Mouse (Mus musculus) liver, adult (tissue): ENCODE data around the gene Smim8.

ENCODE experiments used
- GATA4 ChIP-seq: IDR thresholded peaks from 2 replicates; pipeline ENCODE4 v1.6.1; 2014; ENCODE audit warnings: mild to moderate bottlenecking, low read length; ENCODE audit not compliant: insufficient replicate concordance

The Smim8 gene

DNA sequence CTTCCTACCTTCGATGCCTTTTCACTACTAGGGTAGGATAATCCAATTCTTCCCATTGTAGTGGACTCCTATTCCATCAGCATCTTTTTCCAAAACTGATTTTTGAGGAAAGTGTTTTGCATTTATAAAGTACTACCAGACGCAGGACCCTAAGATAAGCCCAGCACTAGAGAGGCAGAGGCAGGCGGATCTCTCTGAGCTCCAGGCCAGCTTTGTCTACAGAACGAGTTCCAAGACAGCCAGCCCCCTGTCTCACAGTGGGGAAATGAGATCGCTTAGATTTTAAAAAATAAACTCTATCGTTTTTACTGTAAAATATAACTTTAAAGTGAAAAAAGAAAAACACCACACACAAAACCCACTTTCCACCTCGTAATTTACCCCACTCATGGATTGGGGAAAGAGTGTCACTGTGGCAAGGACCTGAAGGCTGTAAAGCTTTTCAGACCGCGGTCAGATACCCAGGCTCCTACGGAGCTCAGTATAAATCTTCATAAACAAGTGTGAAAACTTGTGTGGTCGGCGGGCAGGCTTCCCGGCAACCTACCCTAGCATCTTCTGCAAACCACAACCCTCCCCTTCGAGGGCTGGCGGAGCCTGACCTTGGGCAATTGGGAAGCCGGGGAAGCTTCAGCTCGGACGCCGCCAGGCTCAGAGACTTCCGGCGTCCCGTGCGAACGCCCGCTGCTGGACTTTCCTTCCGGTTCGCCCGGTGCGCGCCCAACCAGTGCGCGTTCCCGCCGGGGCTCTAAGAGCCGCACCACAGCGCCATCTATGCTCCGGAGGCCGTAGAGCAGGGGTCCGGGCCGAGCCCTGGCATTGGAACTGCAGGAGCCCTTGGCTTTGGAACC is at the start of gene Smim8:
Gene Smim8 (minus strand): TSS at position 747 of the 851 bp plus-strand sequence.
- peak; percentile 45; the same call in 1 of the 2 replicates for TF ChIP-seq GATA4

- no peak for TF ChIP-seq GATA4
Observed at GRCm38 (mm10) chr4:34823901-34824300, 45.7 kb upstream of the Smim8 start.

- no peak for TF ChIP-seq GATA4
Observed at GRCm38 (mm10) chr4:34819904-34820303, 41.7 kb upstream of the Smim8 start.

- no peak for TF ChIP-seq GATA4
Observed at GRCm38 (mm10) chr4:34801166-34802034, 23.2 kb upstream of the Smim8 start.

DNA sequence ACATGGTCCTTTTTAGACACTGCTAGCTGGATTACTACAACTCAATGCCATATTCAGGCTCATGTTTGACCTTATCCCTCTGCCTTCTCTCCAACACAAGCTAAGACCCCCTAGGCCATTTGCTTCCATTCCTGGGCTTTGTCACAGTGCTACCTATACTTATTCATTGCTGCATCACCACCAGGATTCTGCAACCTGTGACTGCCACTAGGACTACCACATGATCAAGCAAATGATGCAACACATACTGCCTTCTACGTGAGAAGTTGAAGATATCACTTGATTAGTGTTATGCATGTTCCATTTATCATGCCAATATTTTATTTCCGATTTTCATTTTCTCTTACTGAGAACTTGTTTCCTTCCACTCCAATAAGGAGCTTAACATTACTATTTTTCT is 19.8 kb upstream of the Smim8 start:
- TF ChIP-seq GATA4 = no peak

DNA sequence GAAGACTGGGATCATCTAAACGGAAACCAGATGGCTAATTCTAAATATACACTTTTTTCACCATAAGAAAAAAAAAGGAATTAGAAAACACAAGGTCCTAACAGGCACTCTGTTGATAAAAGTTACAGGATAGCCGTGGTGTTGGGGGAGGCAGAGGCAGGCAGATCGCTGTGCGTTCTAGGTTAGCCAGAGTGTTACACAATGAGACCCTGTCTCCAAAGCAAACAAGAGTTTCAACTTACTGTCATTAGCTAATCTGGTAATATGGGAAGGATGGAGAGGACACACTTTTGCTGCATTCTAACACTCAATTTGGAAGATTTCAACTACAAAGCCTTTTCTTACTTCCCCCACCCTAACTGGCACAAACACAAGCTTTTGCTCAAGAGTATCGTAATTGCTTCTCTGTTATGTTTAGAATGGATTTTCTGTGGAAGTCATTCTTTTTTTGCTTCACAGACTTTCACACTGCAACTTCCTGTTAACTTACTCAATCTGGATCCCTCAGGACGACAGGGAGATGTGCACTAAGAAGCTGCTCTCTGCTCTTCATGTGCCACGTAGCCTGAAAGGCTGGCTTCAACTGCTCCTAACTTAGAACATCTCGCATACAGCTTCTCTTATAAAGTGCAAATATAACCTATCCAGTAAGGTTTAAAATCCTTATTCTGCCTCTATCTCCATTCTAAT is 19.2 kb upstream of the Smim8 start:
- no peak for TF ChIP-seq GATA4

GRCm38 (mm10) chr4:34796294-34796693 is 18.1 kb upstream of the Smim8 start:
- no peak for TF ChIP-seq GATA4

DNA sequence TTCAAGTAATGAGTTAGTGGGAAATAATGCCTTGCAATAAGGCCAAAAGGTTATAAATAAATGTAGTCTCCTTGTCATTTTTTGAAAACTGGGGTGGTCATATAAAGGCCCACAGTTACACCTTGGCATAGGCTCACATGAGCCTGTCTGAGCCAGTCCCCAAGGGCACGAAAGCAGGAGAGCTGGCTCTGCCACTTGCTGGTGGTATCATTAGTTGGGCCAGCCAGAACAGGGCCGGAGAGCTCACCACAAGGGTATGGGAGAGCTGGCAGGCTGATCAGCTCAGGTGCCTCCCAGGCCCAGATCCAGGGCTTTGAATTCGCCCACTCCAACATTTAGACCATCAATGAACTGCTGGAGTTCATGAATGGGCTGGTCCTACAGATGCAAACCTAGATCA is 8.3 kb upstream of the Smim8 start:
- TF ChIP-seq GATA4 = no peak

GRCm38 (mm10) chr4:34785646-34786045 is 7.4 kb upstream of the Smim8 start:
- no peak for TF ChIP-seq GATA4

GRCm38 (mm10) chr4:34784865-34785264 is 6.6 kb upstream of the Smim8 start:
- no peak for TF ChIP-seq GATA4

GRCm38 (mm10) chr4:34782730-34783129 is 4.5 kb upstream of the Smim8 start:
- no peak for TF ChIP-seq GATA4

- TF ChIP-seq GATA4 = no peak
Observed at GRCm38 (mm10) chr4:34771652-34772371, 6.4 kb downstream of the Smim8 start.

DNA sequence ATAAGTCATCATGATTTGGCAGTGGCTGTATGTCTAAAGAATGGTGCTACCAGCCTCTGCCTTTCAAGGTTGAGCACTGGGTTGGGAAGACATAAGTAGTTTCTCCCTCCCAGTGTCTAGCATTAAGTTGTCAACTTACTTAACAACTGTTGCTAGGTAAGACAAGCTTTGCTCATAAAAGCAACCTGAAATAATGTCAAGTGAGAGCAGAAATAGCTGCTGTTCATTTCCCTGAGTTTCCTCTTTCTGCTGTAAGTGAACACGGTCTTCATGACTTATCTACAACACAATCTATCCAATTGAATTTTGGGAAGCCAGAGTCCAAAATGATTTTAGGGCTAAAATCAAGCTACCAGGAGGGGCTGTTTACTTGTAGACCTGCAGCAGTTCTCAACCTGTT is 22.1 kb downstream of the Smim8 start, which contains the start of gene Gm136:
Gene Gm136 (minus strand): TSS at position 101 of the 400 bp plus-strand sequence.
- TF ChIP-seq GATA4 = no peak

- no peak for TF ChIP-seq GATA4
Observed at GRCm38 (mm10) chr4:34749236-34749635, 29.0 kb downstream of the Smim8 start.

DNA sequence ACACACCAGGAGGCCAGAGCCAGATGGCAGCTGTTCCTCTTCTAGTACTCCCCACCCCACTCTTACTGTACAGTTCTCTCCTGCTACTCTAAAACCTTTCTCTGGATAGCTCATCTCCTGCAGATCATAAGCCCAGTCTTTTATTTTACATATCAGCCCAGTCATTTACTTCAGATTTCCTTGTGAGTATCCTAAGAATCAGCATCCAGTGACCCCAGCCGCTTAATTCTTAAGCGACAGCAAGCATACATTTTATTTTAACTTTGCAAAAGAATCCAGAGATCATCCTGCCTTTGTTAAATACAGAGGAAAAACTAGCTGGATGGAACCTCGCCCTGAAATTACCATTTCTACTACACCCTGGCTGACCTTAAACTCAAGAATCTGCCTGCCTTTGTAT is 43.8 kb downstream of the Smim8 start:
- no peak for TF ChIP-seq GATA4
